Mouse (Mus musculus): ENCODE results near the gene Tab1.

Tab1 gene

DNA sequence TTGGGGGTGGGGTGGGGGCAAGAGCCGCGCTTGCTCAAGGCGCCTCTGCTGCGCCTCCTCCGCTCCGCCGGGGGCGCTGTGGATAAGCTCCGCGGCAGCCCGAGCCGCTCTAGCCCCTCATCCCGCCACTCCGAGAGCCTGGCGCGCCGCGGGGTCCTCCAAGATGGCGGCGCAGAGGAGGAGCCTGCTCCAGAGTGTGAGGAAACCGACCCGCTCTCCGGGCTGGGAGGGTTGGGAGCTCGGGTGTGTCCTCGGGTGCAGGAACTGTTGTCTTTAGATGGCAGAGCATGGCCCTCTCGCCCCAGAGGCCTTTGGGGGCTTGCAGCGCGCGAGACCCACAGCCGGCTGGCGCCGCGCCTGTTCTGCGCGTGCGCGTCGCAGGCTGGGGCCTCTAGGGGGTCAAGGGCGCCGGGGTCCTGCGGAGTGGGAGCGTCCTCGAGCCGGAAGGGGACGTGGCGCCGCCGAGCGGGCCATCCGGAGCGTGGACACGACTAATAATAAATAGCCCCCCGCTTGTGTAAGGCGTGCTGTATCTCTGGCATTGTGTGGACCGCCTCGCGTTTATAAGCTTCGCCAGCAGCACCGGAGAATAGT is at the start of gene Tab1:
Tab1 (plus strand) TSS at position 135 of the 594 bp plus-strand sequence.
- in situ Hi-C loops (cut with MboI), result no loop called here

DNA sequence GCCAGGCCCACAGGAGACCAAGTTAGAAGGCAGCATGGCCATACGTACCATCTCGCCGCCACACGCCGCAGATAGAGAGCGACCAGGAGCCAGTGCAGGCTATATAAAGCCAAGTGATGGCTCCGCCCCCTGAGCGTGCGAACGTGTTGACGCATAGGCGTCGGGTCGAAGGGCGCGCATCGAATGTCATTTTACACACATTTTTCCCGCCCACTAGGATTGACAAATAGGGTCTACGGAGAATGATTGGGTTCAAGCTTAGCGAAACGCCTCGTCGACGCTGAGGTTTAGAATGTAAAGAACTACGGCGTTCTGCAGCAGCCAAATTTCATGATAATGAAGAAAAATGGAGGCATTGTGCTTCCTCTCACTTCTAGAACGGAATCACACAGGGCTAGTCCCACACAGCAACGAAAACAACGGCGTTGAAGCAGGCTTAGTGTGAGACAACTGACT is 49.6 kb upstream of the Tab1 start:
- in situ Hi-C loops (cut with MboI), result no loop called here

DNA sequence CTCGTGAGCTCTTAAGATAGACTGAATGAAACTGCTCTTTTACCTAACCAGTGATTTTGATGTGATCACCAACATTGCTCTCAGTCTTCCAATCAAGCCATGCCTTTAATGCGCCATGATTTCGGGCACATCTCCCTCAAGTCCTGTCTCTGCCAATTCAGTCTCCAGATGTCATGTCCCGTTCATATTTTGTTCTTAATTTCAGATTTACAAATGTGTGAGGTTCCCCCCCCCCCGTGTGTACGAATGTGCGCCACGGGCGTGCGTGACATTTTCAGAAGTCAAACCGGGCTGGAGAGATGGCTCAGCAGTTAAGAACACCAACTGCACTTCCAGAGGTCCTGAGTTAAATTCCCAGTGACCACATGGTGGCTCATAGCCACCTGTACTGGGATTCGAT is 49.2 kb upstream of the Tab1 start:
- in situ Hi-C loops (cut with MboI), result no loop called here

DNA sequence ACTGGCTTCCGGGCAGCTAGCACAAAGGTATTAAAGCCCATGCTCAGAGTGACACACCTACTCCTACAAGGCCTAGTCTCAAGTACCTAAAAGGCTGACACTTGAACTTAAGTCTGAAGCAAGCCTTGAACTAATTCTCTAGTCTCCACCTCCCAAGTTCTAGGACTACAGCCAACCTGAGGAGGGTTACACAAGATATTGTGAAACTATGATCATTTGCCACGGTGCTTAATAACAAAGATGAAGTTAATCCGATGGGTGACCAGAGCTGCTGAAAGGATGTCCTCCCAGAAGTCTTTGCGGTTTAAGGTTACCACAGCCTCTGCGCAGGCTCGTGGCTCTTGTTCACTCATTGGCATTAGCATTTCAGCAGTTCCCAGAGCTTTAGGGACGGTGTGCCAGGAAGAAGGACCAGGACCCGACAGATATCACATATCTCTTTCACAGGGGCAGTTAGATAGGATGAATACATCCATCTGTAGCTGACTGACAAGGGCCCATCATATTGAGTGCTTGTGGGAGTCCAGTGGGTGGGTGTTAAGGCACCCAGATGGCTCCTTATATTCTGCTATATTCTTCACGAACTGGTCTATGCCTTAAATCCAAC is 45.4 kb upstream of the Tab1 start:
- in situ Hi-C loops (cut with MboI), result no loop called here

DNA sequence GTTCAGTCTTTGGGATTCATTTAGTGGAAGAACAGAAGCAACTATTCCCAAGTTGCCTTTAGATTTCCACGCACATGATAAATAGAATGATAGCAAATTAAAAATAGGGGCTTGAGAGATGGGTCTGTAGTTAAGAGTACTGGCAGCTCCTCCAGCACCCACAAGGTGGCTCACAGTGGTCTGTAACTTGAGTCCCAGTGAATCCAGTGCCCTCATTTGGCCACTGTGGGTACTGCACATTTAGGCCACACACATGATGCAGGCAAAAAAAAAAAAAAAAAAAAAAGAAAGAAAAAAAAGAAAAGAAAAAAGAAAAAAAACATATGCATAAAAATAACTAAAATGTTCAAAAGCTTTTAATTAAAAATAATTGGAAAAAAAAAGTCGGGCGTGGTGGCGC is 44.3 kb upstream of the Tab1 start:
- in situ Hi-C loops (cut with MboI), result no loop called here

DNA sequence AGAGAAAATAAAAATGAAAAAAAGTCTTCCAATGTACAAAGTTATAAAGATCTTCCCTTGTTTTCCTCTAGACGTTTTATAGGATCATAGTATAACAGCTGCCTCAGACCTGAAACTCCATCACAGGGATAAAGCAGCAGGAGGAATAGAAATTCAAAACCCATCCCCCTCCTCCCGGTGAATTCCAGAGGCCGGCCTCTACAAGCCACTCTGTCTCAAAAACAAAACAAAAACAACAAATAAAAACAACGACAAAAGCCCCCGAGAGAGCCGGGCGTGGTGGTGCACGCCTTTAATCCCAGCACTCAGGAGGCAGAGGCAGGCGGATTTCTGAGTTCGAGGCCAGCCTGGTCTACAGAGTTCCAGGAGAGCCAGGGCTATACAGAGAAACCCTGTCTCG is 42.8 kb upstream of the Tab1 start:
- in situ Hi-C loops (cut with MboI), result no loop called here

DNA sequence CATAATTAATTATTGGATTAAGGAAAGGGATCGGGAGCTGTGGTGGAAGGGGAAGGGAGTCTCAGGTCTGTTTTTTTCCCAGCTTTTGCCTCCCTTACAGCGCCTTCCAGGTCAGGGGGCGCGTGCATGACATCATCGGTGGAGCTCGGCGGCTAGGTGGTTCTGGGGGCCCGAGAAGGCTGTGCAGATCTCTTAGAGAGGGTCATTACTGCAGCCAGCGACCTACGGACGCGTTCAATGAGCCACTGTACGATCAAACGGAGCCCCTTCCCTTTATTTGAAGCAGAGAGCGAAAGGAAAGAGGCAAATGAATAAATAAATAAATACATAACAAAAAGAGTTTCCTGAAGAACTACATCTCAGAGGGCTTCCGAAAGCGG is 42.2 kb upstream of the Tab1 start:
- in situ Hi-C loops (cut with MboI), result no loop called here

DNA sequence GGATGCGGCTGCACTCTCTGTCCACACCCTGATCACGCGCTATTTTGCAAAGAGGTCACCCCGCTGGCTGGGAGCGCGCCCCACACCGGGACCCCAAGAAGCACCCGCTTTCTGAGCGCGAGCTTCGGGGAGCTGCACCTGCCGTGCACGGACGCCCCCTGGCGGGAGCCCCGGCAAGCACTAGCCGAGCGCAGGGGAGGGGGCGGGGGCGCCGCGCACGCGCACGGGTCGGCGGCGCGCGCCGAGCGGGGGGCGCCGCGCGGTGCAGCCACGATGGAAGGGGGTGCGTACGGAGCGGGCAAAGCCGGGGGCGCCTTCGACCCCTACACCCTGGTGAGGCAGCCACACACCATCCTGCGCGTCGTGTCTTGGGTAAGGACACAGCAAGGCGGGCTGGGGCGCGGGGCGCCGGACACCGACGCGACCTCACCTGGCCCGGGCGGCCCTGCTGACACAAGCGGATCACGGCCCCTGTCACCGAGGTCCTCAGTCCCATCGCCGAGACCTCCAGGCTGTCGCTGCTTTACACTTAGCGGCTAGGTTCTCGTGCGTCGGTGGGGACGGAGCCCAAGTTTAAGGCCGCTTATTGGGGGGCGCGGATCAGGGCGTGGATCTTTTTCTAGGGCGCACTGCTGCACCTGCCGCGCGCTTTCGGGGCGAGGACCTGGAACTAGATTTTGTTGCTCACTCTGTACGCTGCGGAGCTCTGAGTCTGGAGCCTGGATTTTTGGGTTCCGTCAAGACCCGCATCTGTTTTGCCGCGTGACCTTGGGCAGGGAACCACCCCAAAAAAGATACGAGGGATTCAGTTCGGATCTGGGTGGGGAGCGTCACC is 41.6 kb upstream of the Tab1 start, which contains the start of the genes Syngr1 and Rpl3:
Syngr1 (plus strand) TSS at position 214 of the 835 bp plus-strand sequence.
Rpl3 (minus strand) TSS at position 748 of the 835 bp plus-strand sequence.
- in situ Hi-C loops (cut with MboI), result no loop called here

DNA sequence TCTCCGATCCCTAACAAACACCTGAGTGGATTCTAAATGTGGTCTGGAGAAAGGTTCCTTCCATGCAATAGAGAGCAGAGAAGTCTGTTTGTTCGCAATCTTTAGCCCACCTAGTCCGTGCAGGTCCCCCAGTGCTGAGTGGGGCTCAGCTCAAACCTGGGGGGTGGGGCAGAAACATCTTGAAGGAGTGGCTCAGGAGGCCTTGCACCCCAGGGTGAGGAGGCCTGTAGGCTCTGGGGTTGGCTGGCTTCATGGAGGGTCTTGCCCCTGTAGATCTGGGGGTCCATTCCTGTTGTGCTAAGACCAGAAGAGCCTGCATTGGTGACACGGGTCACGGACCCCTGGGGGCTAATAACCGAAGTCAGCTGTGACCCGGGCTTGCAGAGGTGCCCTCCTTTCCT is 40.9 kb upstream of the Tab1 start:
- in situ Hi-C loops (cut with MboI), result no loop called here

DNA sequence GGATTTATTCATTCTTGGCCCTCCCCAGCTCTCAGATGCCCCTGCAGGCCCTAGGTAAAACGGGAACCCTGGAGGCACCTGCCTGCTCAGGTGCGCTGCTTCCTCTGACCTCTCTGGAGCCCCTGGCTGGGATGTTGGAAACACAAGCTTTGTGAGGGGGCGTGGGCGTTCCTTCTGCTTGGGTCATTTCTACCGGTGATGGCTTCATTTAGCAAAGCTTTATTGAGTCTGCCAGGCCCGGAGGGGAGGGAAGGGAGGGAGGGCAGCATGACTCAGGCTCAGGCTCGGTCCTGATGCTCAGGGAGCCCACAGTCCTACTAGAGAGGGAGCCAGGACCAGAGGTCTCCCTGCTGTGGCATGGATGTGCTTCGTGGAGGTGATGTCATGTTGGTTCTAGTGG is 40.3 kb upstream of the Tab1 start:
- in situ Hi-C loops (cut with MboI), result no loop called here

DNA sequence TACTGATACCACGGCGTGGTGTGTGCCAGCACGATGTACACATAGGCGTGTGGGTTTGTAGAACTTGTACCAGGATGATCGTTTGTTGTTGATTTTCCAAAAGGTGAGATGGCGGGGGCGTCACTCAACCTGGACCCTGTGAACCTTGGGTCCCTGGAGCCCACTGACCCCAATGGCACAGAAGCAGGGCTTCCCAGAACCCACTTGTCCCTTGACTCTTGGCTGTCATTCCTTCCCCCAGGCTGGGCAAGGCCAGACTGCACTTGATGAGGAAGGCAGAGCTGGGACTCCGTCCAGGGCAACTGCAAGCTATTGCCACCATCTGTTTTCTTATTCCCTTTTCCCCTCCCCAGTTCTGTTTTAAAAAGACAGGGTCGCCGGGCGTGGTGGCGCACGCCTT is 38.7 kb upstream of the Tab1 start:
- in situ Hi-C loops (cut with MboI), result no loop called here

DNA sequence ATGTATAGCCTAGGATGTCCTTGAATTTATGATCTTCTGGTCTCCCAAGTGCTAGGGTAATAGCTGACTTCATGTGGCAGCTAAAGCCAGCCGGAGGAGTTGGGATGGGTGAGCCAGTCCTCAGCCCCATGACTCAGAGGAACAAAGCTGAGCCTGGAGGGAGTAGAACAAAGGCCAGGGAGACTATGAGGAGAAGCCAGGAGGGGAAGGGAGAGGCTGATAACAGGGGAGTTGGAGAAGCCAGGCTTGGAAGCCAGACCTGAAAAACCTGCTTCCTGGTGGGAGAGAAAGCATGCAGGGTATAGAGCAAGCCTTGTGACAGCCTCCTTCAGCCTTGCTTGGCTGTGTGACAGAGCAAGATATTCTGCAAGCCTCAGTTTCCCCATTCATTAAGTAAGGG is 37.3 kb upstream of the Tab1 start:
- in situ Hi-C loops (cut with MboI), result no loop called here

DNA sequence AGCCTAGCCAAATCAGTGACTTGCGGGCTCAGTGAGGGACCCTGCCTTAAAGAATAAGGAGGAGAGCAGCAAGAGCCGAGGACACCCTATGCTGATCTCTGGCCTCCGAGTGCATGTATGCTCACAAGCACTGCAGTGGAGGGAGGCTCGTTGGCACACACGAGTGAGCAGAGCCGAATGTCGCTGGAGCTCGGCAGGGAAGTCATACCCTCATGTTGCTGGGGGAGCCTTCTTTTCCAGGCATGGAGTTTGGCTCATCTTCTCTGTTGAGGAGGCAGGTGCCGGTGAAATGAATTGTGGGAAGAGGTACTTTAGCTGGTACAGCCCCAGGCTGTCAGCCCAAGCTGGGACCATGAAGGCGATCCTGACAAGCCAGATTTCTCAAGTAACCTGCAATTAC is 36.5 kb upstream of the Tab1 start:
- in situ Hi-C loops (cut with MboI), result no loop called here

DNA sequence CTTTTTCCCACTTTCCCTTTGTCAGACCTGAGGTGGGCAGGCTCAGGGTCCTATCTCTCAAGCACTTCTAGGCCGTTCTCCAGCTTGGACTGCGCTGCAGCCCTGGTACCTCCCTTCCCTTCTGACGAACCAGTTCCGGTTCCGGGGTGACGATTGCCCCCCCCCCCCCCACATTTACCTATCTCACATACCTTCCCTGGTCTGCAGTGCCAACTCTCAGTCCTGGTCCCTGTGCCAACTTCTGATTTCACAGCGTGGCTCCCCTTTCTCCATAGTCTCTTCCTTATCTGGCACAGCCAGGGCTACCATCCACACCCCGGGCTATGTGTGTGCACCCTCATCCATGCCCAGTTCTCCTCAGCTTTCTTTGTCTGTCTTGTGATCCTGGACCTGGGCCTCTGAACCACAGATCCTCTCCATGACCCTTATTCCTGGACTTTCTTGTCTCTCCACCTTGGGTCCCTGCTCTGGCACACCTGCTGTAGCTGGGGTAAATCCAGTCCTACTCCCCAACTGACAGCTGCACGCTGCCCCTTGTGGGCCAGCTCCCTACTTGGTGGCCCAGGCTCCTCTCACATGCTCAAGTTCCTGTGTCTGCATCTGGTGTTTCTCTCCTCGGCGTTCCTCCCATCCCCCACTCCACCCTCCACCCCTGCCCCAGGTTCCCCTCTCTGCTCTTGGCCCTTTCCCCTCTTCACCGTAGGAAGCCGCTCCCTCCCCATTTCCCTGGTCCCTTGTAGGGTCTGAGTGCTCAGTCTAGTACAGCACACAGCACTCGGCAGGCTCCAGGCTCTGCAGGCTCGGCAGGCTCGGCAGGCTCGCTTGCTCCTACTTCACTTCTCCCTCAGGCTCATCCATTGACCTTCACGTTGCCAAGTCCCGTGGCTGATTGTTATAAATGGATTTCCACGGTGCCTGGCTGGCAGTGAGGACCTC is 35.7 kb upstream of the Tab1 start:
- in situ Hi-C loops (cut with MboI), result no loop called here

DNA sequence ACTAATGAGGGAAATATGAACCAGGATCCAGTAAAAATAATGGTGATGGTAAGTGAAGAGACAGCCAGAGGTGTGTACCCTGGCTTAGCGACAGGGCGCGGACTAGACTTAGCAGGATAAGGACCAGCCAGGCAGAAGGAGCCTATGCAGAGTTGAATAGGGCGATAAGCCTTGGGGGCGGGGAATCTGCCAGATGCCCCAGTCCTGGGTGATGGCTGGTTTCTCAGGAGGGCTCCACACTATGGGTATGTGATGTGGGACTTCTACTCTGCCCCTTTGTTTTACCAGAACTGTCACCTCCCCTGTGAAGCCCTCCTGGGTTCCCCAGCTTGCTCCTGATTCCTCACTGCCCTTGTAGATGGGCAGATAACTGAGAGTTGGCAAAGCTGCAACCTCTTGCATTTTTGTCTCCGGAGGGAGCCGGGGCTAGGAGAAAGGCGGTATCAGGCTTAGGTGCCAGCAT is 34.9 kb upstream of the Tab1 start:
- in situ Hi-C loops (cut with MboI), result no loop called here

DNA sequence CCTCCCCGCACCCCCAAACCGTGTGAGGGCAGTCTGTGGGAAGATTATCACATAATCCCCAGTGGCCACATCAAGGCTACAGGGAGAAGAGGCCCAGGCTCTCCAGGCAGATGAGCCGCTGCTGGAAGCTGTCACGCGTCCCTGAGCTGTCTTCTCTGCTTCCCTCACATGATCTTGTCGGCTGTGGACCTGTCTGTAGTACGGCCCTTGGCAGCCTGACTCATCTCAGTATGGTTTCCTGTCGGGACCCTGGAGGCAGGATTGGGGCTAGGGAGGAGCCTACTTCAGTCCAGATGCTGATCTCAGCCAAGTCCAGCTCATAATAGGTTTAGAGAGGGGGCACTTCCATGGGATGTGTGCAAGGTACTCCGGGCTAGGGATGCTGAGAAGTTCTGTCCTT is 34.1 kb upstream of the Tab1 start:
- in situ Hi-C loops (cut with MboI), result no loop called here

DNA sequence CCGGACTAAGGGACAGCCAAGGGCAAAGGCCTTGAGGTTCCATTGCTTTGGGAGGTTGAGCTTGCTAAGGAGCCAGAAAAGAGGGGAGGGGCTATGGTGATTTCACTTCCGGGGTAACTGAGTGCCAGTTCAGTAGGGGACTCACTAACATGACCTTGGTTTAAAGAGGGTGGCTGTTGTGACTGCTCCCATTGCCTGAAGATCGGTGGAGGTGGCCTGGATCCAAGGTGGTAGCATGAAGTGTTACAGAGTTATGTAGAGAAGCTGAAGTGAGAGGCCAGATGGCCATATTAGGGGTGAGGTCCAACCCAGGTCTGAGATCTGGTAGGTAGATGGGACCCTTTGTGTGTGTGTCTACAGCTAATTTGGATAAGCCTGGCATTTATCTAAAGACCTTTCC is 33.5 kb upstream of the Tab1 start:
- in situ Hi-C loops (cut with MboI), result no loop called here

DNA sequence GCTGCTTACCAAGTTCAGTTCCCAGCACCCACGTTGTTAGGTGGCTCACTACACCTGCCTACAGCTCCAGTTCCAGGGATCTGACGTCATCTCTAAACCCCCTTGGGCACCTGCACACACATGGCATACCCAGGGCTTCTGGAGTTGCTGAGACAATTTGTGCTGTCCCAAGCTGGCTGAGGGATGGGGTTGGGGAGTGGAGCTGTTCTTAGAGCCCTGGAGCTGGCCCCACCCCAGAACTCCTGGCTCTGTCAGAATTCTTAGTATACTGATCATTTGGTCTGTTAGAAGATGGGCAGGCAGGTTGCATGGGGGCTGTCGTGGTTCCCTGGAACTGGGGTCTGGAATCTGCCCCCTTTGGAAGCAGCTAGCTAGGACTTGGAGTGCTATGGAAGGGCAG is 32.7 kb upstream of the Tab1 start:
- in situ Hi-C loops (cut with MboI), result no loop called here

DNA sequence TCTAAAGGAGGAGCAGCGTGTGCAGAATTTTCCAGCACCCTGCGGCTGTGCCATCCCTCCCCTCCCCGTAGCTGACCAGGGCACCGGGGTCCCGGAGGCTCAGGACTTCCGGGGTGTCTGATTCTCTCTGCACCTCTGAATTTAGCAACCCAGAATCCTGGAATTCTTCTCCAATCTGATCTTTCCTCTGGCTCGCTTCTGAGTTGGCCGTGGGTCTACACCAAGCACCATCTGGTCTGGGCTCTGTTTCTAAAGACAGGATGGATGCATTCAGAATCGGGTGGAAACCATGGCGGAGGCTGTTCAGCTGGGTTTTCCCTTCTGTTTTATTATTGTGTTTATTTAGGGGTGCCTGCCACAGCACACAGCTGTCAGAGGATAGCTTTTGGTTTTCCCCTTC is 32.1 kb upstream of the Tab1 start:
- in situ Hi-C loops (cut with MboI), result no loop called here

DNA sequence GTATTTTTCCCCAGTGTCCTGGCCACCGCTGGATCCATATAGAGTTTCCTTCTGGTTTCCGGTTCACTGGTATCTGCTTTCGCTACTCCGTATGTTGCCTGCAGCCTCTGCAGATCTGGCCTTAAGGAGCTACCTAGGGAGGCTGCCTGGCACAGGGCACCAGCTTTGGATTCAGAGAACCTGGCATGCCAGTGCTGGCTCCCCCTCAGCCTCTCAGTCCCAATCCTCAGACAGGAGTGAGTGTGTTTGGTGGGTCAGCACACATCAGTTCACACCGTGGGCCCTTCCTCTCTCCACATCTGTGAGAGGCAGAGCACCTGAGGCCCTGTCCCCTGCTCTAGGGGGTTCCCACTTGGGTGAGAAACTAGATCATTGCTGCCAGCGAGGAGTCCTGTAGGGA is 31.4 kb upstream of the Tab1 start:
- in situ Hi-C loops (cut with MboI), result no loop called here

DNA sequence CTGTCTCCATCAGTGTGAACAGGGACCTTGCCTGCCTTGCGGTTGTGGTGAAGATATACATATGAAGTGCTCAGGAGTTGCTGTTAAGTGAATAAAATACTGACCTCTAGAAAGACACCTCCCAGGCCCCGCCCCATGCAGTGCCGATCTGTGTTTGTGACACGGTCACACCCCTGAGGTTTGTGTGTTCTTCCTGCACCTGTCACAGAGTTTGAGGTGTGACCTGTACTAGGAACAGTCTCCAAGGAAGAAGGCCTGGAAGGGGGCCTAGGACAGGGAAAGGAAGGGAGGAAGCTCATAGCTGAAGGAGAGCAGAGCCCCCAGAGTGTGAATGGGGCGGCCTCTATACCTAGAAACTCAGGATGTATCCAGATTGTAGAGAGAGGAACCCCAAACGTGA is 30.4 kb upstream of the Tab1 start:
- in situ Hi-C loops (cut with MboI), result no loop called here

All from mature B cell (primary cell).